Mouse (Mus musculus): ENCODE measurements at regions not wholly inside any gene's neighbourhood (a gene's known extent, or its start where the extent isn't known, plus 50 kb on each side); places are given as distances from the start of the nearest gene placed in this dataset.
"Not testable (repeated sequence)": the region's sequence is repeated elsewhere in the genome, so short reads cannot be mapped to it uniquely, and the experiment has no call there.

DNA sequence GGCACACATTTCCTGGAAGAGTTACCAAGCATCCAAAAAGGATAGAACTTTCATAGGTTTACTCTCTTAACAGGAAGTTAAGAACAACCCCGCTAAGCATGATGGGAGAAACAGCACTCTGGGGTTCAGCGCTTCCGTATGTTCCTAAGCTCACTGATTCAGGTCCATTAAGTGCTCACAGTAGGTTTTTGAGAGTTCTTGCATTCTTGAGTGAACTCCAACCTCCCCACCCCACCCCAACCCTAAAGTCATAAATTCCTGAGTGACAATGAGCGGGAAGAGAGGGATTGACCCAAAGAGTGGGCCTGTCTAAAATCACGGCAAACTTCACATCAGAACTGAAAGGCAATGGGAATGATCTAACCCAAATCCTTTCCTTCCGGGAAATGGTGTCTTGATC lies 405.9 kb downstream of the Lrig3 start:
- no peak for DNase-seq (ENCODE audit: low spot score)

DNA sequence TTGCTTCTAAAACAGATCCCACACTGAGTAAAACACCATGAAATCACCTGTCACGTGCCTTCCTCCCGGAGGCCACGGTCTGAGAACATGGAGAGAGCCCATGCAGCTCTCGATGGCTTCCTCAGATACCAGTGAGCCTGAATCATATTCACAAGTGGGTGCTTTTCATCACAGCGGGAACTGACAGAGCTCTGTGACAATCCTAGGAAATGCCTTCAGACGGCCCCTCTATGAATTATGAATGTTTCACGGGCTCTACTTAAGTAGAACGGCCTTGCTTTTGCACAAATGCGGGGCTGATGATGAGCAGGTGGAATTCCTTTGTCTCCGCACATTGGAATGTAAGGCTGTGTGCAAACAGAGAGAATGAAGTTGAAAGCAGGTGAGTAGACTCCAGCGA lies 383.1 kb downstream of the Lrig3 start:
- no peak for DNase-seq (ENCODE audit: low spot score)

DNA sequence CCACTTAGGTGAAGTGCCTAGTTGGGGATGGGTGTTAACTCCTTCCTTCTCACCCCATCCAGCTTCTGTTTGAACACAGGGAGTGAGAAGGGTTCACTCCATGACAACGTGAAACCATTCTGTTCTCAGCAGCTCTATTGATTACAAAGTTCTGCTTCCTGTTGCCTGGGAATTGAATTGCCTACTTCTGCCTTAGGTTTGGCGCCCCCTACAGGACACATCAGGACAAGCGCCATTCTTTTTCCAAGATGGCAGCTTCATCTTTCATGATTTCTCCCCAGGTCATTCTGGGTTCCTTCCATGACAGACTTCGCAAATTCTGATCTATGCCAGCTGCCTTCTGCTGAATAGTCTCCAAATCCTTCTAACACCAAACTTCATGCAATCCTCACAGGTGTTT lies 371.5 kb downstream of the Lrig3 start:
- no peak for DNase-seq (ENCODE audit: low spot score)

DNA sequence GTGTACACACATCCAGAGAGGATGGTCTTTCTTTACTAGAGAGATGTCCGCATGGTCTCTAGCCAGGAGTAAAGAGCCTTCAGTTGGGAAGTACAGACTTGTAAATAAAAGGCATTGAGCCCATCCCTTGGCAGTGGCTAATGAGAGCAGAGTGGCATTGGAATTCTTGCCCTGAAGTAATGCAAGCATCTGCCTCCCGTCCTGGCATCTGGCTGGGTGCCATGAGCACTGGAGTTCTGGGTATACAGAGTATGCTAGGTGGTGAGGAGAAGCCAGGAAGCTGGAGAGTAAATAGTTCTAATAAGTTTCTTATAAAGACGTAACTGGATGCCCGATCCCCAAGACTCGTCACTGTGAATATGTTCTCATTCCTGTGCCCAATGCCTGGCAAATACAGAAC lies 367.8 kb downstream of the Lrig3 start:
- no peak for DNase-seq (ENCODE audit: low spot score)

DNA sequence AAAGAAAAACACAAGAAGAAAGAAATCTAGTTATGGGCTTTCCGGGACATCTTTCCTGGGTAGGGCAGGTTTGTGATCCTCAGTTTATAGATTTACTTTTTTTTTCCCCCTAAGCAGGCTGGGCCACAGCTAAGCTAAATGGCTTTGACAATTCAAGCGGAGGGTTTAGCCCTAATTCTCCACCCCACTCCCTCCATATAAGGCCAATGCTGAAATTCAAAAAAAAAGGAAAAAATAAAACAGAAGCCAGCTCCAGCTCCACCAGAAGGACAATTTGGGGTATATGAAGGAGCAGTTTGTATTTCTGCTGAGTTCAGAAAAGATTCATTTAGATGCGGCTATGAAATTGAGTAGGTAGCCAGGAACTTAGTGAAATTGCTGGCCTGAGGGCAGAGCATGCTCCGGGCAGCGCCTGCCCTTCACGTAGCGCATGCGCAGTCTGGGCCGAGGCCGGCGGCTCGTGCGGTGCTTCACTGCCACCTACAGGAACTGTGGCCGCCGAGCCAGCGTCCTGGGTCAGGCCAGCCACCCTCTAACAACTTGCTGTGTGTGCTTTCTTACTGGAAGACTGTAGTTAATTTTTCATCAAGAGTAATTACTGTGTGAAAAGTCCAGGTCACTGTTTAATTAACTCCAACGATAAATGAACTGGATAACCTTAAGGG lies 364.5 kb downstream of the Lrig3 start:
- peak; percentile 92 for DNase-seq (ENCODE audit: low spot score)

DNA sequence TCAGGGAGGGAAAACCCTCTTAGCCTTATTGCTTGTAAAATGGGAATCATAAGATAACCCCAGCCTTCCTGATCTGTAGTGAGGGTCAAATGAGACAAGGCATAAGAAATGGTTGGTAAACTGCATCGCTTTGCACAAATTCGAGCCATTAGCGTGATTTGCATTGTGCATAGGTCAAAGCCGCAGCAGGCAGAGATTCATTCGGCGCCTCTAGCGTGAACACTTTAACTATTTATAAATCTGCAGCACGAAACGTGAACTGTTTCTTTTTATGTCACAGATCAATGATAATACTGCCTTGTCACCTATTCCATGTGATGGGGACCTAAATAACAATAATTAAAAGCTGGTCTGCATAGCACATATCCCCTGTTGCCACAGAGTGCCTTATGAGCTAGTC lies 354.9 kb downstream of the Lrig3 start:
- no peak for DNase-seq (ENCODE audit: low spot score)

DNA sequence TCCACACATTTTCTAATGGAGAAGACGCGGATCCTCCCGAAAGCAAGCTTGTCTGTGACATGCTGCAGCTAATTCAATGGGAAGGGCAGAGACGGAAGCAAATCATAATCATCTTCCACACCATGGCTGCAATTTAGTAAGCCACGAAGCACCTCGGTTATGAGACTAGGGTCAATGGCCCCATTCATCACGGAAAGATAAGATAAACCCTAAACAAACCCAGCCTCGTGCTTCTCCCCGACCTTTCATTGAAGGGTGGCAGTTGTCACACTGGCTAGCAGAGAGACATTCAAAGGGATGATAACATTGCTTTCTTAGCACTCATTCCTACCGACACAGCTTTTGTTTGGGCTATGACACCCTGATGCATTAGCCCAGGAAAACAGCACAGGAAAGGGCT lies 353.8 kb downstream of the Lrig3 start:
- no peak for DNase-seq (ENCODE audit: low spot score)

DNA sequence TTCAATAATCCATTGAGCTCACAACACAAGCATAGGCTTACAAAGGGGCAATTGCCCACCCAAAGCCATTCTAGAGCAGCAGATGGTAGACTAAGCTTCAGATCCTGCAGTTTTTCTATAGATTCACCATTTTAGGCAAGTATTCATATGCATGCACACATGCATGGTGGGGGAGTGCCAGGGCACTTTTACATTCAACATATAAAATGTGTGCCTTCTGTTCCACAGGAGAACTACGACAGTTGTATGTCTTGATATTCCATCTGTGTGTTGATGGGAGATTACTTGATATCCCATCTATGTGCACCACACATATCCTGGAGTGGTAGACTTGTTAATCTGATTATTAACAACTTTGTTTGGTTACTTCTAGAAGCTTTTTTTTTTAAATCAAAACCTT lies 334.0 kb downstream of the Lrig3 start:
- DNase-seq (ENCODE audit: low spot score), result no peak

DNA sequence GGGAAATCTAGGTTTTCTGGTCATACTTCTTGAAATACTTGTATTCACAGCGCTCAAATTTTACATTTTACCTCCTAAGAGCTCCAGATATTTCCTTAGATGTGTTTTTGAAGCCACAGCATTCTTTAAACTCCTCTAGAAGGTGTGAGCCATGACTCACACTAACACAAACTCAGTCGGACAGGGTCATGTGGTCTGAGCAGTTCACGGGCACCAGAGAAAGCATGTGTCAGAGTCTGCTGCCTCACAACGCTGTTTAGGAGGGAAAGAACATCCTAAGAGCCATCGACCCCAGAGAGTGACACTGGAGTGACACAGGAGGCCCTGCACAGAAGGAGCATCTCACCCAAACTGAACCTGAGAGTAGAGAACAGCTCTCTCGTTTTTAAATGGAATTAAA lies 332.2 kb downstream of the Lrig3 start:
- no peak for DNase-seq (ENCODE audit: low spot score)

DNA sequence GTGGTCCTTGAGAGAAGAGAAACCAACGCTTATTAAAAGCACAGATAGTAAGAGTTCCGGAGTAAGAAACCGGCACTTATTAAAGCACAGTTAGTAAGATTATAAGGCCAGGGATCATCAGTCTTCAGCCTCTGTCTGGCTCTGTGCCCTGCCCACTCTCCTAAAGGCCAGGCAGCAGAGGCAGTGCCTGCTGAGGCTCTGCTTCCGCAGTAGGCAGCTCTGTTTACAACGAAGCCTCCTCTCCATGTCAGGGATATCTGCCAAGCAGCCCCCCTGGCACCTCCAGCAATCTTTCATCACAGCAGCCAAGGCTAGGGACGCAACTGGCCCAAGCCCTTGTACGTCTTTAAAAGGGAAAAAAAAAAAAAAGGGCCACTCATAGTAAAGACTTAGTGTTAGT lies 329.9 kb downstream of the Lrig3 start:
- no peak for DNase-seq (ENCODE audit: low spot score)

DNA sequence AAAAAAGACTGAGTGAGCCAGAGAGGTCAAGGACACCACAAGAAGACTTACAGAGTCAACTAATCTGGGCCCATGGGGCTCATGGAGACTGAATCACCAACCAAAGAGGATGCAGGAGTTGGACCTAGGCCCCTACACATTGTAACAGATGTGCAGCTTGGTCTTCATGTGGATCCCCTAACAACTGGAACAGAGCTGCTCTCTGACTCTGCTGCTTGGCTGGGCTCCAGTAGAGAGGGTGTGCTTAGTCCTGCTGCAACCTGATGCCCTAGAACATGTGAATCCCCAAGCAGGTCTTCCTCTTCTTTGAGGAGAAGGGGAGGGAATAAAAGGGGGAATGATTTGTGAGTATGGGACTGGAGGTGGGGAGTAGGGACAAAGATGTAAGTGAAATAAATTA lies 325.8 kb downstream of the Lrig3 start:
- DNase-seq (ENCODE audit: low spot score), result no peak

DNA sequence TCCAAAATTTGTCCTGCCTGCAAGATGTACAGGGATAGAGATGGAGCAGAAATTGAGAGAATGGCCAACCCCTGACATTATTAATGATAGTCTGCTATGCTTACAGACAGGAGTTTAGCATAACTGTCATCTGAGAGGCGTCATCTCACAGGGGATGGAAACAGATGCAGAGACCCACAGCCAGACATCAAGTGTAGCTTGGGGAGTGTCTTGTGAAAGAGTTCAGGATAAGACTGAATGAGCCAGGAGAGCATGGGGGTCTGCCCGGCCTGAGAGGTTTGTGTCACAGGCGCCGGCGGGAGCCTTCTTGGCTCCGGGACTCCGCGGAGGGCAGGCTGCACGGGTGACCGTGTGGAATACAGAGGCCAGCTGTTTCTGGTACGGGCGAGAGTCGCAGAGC lies 319.1 kb downstream of the Lrig3 start:
- DNase-seq (ENCODE audit: low spot score), result not testable (repeated sequence)

DNA sequence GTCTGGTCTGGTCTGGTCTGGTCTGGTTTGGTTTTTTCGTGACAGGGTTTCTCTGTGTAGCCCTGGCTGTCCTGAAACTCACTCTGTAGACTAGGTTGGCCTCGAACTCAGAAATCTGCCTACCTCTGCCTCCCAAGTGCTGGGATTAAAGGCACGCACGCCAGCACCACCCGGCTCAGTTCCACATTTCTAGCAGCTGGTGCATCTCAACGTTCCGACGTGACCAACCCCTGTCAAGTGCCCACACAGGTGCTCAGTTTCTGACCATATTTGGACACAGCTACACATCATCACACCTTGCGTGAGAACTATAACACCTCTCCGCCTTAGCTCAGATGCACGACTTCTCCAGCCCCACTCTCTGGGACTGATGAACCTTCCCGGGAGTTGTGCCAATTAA lies 304.4 kb downstream of the Lrig3 start:
- DNase-seq (ENCODE audit: low spot score), result no peak

DNA sequence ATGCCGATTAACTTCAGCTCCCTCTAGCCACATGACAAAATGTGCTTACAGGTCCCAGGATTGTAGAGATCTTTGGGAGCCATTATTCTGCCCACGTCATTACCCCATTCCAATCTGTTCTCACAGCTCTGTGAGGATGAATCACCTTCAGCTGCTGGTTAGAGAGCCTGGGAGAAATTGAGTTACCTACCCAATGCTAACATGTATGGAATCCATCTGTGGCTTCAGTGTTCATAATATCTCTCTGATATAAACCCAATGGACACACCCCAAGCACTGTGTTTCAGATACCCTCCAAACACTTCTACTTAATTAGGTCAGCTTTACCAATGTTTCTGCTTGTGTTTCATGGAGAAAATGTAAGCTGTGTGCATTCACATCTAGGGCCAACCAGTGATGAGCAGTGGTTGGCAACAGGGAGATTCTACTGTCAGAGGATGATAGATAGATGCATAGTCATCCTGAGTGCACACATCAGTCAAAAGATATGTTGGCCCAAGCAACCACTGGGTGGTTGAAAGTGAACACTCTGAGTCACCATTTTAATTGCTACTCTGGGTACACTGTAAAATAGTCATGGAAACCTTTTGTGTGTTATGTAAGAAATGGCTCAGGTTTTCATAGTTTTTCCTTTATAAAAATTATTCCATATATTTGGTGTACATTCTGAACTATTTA lies 301.5 kb downstream of the Lrig3 start:
- DNase-seq (ENCODE audit: low spot score), result no peak

DNA sequence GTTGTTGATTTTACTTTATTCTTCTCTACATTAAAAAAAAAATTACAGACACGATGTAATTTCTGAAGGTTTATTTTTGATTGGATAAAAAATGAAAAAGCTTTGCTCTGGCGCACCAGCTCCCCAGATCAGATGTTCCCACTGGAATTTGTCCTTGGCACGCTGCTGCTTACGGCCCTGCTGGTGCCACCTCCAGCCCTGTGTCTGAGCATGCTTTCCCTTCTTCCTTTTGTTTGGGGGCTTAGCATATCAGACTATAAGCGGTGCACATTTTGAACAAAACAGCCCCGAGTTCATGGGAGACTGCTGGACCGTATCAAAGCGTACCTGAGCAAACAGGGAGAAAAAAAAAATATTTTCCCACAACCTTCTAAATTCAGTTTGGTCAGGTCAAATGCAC lies 291.2 kb downstream of the Lrig3 start:
- no peak for DNase-seq (ENCODE audit: low spot score)

DNA sequence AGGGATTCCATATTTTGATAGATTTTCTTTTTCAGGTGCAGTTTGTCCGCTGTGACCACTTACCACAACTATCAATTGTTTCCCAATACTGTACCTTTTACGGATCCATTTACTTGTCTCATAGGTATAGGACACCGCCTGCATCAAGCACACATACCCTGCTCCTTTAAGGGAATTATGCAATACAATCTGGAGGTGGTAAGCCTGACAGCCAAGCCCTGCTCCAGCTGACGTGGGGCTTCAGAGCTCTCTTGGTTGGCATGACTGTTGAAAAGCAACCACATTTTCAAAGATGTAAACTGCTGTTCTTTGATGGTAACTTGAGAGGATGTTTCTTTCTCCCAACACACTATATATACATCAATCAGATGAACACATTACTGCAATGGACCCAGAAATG lies 288.2 kb downstream of the Lrig3 start:
- DNase-seq (ENCODE audit: low spot score), result no peak

DNA sequence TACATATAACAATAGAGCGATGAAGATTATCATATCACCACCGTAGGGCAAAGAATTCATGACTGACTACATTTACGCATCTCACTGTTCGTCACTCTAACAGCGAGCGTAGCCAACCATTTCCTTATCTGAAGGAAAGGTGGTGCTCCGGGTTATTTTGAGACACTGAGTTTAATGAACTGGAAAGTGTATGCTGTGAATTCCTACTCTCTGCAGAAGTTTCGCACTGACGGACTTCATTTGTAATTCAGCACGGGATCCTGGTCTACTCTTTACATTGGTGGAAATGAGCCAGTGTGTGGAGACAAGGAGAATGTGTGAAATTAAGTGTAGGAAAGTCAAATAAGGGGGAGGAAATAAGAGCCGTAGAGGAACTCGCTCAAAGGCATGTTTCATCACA lies 283.2 kb downstream of the Lrig3 start:
- DNase-seq (ENCODE audit: low spot score), result no peak

DNA sequence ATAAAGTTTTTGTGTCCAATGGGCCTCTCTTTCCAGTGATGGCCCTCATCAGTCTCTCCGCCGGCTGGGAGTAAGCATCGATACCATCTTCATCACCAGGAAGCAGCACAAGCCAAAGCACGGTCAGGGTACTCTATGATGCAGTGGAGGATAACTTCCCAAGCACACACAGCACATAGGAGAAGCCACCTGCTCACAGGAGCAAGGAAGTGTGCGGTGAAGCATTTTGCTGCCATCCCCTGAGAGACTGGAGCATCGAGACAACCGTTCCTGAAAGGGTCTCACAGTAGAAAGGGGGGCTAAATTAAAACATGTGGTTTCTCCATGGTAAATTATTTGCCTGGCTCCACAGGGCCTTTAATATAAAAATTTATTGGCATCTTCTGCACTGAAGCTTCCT lies 277.1 kb downstream of the Lrig3 start:
- DNase-seq (ENCODE audit: low spot score), result no peak

DNA sequence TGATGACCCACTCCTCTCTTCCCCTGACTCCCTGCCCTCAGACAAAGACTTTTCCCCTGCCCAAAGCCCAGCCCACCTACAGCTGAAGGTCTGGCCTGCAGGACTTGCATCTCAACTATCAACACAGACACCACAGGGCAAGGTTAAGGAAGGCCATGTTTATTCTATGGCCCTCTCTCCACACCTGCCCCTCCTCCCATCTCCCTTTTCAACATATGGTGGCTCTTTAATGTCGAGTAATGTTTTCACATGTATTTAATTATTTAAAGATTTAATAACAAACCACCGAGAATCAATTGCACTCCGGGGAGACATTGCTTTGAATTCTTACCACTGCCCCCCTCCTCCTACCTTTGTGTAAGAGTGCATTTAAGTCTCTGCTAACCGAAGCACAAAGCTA lies 273.6 kb downstream of the Lrig3 start:
- DNase-seq (ENCODE audit: low spot score), result no peak

Data from urinary bladder, postnatal 25 days (tissue).